Mouse (Mus musculus) heart, embryonic 15.5 days (tissue): ENCODE data around the gene Ldhc. TPM values are rescaled to one million over a fixed set of nuclear protein-coding genes. Genes with fewer than 3 reads are reported as not detected.

ENCODE experiments used
- ATAC-seq: fragments of 200-750 bp; cut with Nextera tagmentation; replicated peaks from 2 replicates; pipeline ENCODE4 v1.8.0; 2017; ENCODE audit warnings: low read depth, moderate TSS enrichment; ENCODE audit not compliant: insufficient number of reproducible peaks, insufficient read depth, low FRiP score
- H3K27ac ChIP-seq: fragments of 300-500 bp; sonication (generic); 2 replicates; pipeline ENCODE4 v1.5.1; 2015; ENCODE audit warnings: mild to moderate bottlenecking, inconsistent platforms
- H3K27me3 ChIP-seq: fragments of 300-500 bp; sonication (generic); 2 replicates; pipeline ENCODE4 v1.6.1; 2015; ENCODE audit warnings: inconsistent platforms
- H3K36me3 ChIP-seq: fragments of 300-500 bp; sonication (generic); 2 replicates; pipeline ENCODE4 v1.6.1; 2015; ENCODE audit warnings: mild to moderate bottlenecking, inconsistent platforms
- H3K4me1 ChIP-seq: fragments of 300-500 bp; sonication (generic); replicated peaks from 2 replicates; pipeline ENCODE4 v1.6.1; 2015; ENCODE audit warnings: inconsistent platforms
- H3K4me2 ChIP-seq: fragments of 300-500 bp; sonication (generic); 2 replicates; pipeline ENCODE4 v1.6.1; 2015; ENCODE audit warnings: inconsistent platforms, mild to moderate bottlenecking, moderate library complexity
- H3K4me3 ChIP-seq: fragments of 300-500 bp; sonication (generic); 2 replicates; pipeline ENCODE4 v1.5.1; 2015; ENCODE audit warnings: mild to moderate bottlenecking, inconsistent platforms
- H3K9ac ChIP-seq: fragments of 300-500 bp; sonication (generic); 2 replicates; pipeline ENCODE4 v1.6.1; 2015; ENCODE audit warnings: mild to moderate bottlenecking, inconsistent platforms
- H3K9me3 ChIP-seq: fragments of 300-500 bp; sonication (generic); replicated peaks from 2 replicates; pipeline ENCODE4 v1.6.1; 2016; ENCODE audit warnings: inconsistent platforms
- WGBS: fragments of 180-500 bp; shearing (Covaris S2); methylation state at CpG from one replicate; pipeline ENCODE4 v1.1.7; 2015; ENCODE audit warnings: mixed read lengths; 5-methylcytosine and 5-hydroxymethylcytosine counted together
- polyA plus RNA-seq: library from polyadenylated mRNA; unstranded; fragments of >200 nt; fragmentation: Nextera tagmentation; extraction: Ambion mirVana; gene quantifications from 2 replicates; pipeline ENCODE4 v1.2.1, GENCODE M21; 2015

The Ldhc gene
- polyA plus RNA-seq, 1 experiment from 2014 or later = not detected

DNA sequence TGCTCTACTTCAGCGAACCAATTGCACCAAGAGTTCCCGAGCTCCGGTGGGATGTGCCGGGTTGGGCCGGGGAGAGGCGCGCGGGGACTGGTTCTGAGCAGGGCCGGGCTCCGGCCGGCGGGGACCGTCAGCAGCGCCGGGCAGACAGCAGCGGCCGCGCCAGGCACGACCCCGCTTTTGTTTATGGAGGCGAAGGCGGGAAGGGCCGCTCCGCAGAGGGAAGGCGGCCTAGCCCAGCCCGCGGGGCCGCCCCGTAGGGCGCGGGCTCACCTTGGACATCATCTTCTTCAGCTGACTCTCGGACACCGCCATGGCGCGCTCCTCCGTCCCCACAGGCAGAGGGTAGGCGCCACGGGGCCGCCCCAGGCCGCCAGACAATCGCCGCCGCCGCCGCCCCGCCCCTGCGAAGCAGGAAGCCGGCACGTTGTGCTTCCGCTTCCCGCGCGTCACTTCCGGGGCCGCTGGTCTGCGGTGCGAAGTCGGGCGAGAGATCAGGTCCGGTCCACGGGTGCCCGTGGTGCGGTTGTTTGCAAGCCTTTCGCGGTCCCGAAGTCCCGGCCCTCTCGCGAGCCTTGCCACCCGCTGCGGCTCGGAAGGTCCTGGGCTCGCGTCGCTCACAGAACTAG is 58.7 kb downstream of the Ldhc start, which contains the start of gene Tsg101:
Gene Tsg101, minus strand, starts transcription at position 419 of the 626 bp plus-strand sequence.
- H3K27ac ChIP-seq = peak within 1 kb of the TSS; percentile 98
- no peaks in the 10 kb centered on the region for H3K36me3 ChIP-seq
- under 1% methylated on average over 75 of the region's 75 CpGs for WGBS
- no peaks in the 10 kb centered on the region for H3K9me3 ChIP-seq
- peak within 1 kb of the TSS; percentile 79 for H3K4me2 ChIP-seq
- no peaks in the 10 kb centered on the region for H3K27me3 ChIP-seq
- peak; percentile 96 for ATAC-seq
- H3K4me1 ChIP-seq = peaks cover 28% of the 10 kb centered on the region
- peak within 1 kb of the TSS; percentile 88 for H3K9ac ChIP-seq
- peak within 1 kb of the TSS; percentile 84 for H3K4me3 ChIP-seq

DNA sequence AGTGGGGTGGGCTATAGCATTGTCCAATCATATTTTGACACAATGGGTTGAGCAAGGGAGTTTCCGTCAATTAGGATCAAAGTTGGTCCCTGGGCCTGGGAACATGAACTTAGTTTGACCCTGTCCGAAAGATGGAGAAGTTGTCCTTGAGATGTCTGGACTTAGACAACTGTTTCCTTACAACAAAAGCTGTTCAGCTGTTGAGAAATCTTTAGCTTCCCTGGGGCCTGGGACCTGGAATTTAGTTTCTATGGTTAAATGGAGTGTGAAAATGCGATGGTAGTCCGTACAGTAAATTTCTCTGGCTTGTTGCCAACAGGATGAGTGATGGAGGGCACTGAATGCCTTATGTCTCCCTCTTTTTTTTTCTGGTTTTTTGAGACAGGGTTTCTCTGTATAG is 61.1 kb downstream of the Ldhc start:
- H3K4me1 ChIP-seq = peaks cover 23% of the 10 kb centered on the region
- H3K9me3 ChIP-seq = no peaks in the 10 kb centered on the region
- 69% methylated on average over 4 of the region's 4 CpGs for WGBS
- no peak overlapping the region for H3K4me3 ChIP-seq
- no peak for ATAC-seq
- no peak overlapping the region for H3K4me2 ChIP-seq
- no peak overlapping the region for H3K9ac ChIP-seq
- no peak overlapping the region for H3K27ac ChIP-seq
- no peaks in the 10 kb centered on the region for H3K36me3 ChIP-seq
- H3K27me3 ChIP-seq = no peaks in the 10 kb centered on the region

Other genes starting within 250 kb of the Ldhc start
- 9.3 and 10.3 TPM in 2 replicates for gene Sergef, start 221.4 kb upstream of the Ldhc start, polyA plus RNA-seq
- 0.23 and 0.76 TPM in 2 replicates for gene Tph1, start 188.7 kb upstream of the Ldhc start, polyA plus RNA-seq
- 12.6 and 14.3 TPM in 2 replicates for gene Saal1, start 150.5 kb upstream of the Ldhc start, polyA plus RNA-seq
- 0.50 and 0.65 TPM in 2 replicates for gene Saa3, start 145.5 kb upstream of the Ldhc start, polyA plus RNA-seq
- gene Saa4, start 128.6 kb upstream of the Ldhc start, polyA plus RNA-seq = 0.06 TPM in 1 of 2 replicates, not detected in the other
- gene Saa1, start 118.2 kb upstream of the Ldhc start, polyA plus RNA-seq = not detected in 2 replicates
- not detected in 2 replicates for gene Saa2, start 109.4 kb upstream of the Ldhc start, polyA plus RNA-seq
- 9.5 and 13.6 TPM in 2 replicates for gene Hps5, start 65.1 kb upstream of the Ldhc start, polyA plus RNA-seq
- gene Gtf2h1, start 65.1 kb upstream of the Ldhc start, polyA plus RNA-seq = 28.3 and 28.8 TPM in 2 replicates
- 2,657 and 2,686 TPM in 2 replicates for gene Ldha, start 19.7 kb upstream of the Ldhc start, polyA plus RNA-seq
- gene Tsg101, start 58.8 kb downstream of the Ldhc start, polyA plus RNA-seq = 151 and 155 TPM in 2 replicates
- gene Uevld, start 97.3 kb downstream of the Ldhc start, polyA plus RNA-seq = 7.8 and 8.9 TPM in 2 replicates
- not detected in 2 replicates for gene Gm9999, start 122.4 kb downstream of the Ldhc start, polyA plus RNA-seq
- 13.6 and 15.3 TPM in 2 replicates for gene Spty2d1, start 147.2 kb downstream of the Ldhc start, polyA plus RNA-seq
- 19.7 and 23.9 TPM in 2 replicates for gene Tmem86a, start 189.4 kb downstream of the Ldhc start, polyA plus RNA-seq